Mouse (Mus musculus) forebrain, embryonic 16.5 days (tissue): ENCODE data around the gene Fam214a. TPM values are rescaled to one million over a fixed set of nuclear protein-coding genes. Genes with fewer than 3 reads are reported as not detected.

Source experiments
- ATAC-seq: fragments of 200-750 bp; cut with Nextera tagmentation; 2 replicates; pipeline ENCODE4 v1.8.0; 2017; ENCODE audit warnings: mild to moderate bottlenecking, moderate library complexity
- H3K27ac ChIP-seq: fragments of 300-500 bp; sonication (generic); 2 replicates; pipeline ENCODE4 v1.5.1; 2014; ENCODE audit warnings: low read length, control low read depth
- H3K27me3 ChIP-seq: fragments of 300-500 bp; sonication (generic); replicated peaks from 2 replicates; pipeline ENCODE4 v1.6.1; 2014; ENCODE audit warnings: low read length; ENCODE audit not compliant: control insufficient read depth, insufficient read depth
- H3K36me3 ChIP-seq: fragments of 300-500 bp; sonication (generic); 2 replicates; pipeline ENCODE4 v1.6.1; 2014; ENCODE audit not compliant: control insufficient read depth, insufficient read depth
- H3K4me1 ChIP-seq: fragments of 300-500 bp; sonication (generic); replicated peaks from 2 replicates; pipeline ENCODE4 v1.6.1; 2014; ENCODE audit warnings: low read length; ENCODE audit not compliant: control insufficient read depth, insufficient read depth
- H3K4me2 ChIP-seq: fragments of 300-500 bp; sonication (generic); 2 replicates; pipeline ENCODE4 v1.6.1; 2014; ENCODE audit warnings: mild to moderate bottlenecking, low read length, control low read depth
- H3K4me3 ChIP-seq: fragments of 300-500 bp; sonication (generic); replicated peaks from 2 replicates; pipeline ENCODE4 v1.5.1; 2014; ENCODE audit warnings: mild to moderate bottlenecking, low read length, control low read depth
- H3K9ac ChIP-seq: fragments of 300-500 bp; sonication (generic); replicated peaks from 2 replicates; pipeline ENCODE4 v1.6.1; 2014; ENCODE audit warnings: low read depth, low read length, control low read depth
- H3K9me3 ChIP-seq: fragments of 300-500 bp; sonication (generic); 2 replicates; pipeline ENCODE4 v1.6.1; 2016; ENCODE audit warnings: low read length; ENCODE audit not compliant: control insufficient read depth
- WGBS: fragments of 180-500 bp; shearing (Covaris S2); extraction: QIAGEN DNeasy Blood & Tissue Kit; methylation state at CpG from one replicate; pipeline ENCODE4 v1.1.7; 2014; 5-methylcytosine and 5-hydroxymethylcytosine counted together
- polyA plus RNA-seq: library from polyadenylated mRNA; unstranded; fragments of >200 nt; fragmentation: Nextera tagmentation; extraction: Ambion mirVana; gene quantifications from 2 replicates; pipeline ENCODE4 v1.2.1, GENCODE M21; 2015

The Fam214a gene
- polyA plus RNA-seq, result 30.1 and 32.0 TPM in 2 replicates

GRCm38 (mm10) chr9:74952756-74953247 lies at the start of gene Fam214a:
TSS of gene Fam214a (plus strand) at chr9:74952884.
- Histone ChIP-seq H3K9ac (peak within 1 kb of the TSS; percentile 93), H3K27me3 (no peaks in the 10 kb centered on the region), H3K4me2 (peak within 1 kb of the TSS; percentile 72), H3K4me1 (peaks cover 16% of the 10 kb centered on the region), H3K4me3 (peak within 1 kb of the TSS; percentile 84), H3K27ac (peak within 1 kb of the TSS; percentile 93), H3K9me3 (no peaks in the 10 kb centered on the region), H3K36me3 (0 out of 2 replicates have a peak, but pooled peaks cover 2% of the 10 kb centered on the region)
- peak; percentile 99 for ATAC-seq
- WGBS, result under 1% methylated on average over 48 of the region's 59 CpGs

- Histone ChIP-seq H3K9ac (no peak overlapping the region), H3K4me1 (0 out of 2 replicates have a peak, but pooled peaks cover 3% of the 10 kb centered on the region), H3K4me2 (no peak overlapping the region), H3K27me3 (no peaks in the 10 kb centered on the region), H3K27ac (no peak overlapping the region), H3K4me3 (no peak overlapping the region), H3K36me3 (no peaks in the 10 kb centered on the region), H3K9me3 (no peaks in the 10 kb centered on the region)
- peak; percentile 81 for ATAC-seq
- 11% methylated on average over 7 of the region's 7 CpGs for WGBS
Observed at GRCm38 (mm10) chr9:74904866-74905508, 47.7 kb upstream of the Fam214a start.

GRCm38 (mm10) chr9:74906951-74907350 lies 45.7 kb upstream of the Fam214a start:
- 57% methylated on average over 4 of the region's 4 CpGs for WGBS
- Histone ChIP-seq H3K9me3 (no peaks in the 10 kb centered on the region), H3K4me3 (no peak overlapping the region), H3K4me1 (0 out of 2 replicates have a peak, but pooled peaks cover 3% of the 10 kb centered on the region), H3K27me3 (no peaks in the 10 kb centered on the region), H3K9ac (no peak overlapping the region), H3K27ac (no peak overlapping the region), H3K36me3 (no peaks in the 10 kb centered on the region), H3K4me2 (no peak overlapping the region)
- no peak for ATAC-seq

- Histone ChIP-seq H3K9ac (no peak overlapping the region; the same call in 1 of the 2 replicates), H3K27me3 (no peaks in the 10 kb centered on the region), H3K27ac (no peak overlapping the region), H3K36me3 (no peaks in the 10 kb centered on the region), H3K4me2 (no peak overlapping the region), H3K4me3 (no peak overlapping the region), H3K9me3 (no peaks in the 10 kb centered on the region), H3K4me1 (0 out of 2 replicates have a peak, but pooled peaks cover 3% of the 10 kb centered on the region)
- 44% methylated on average over 15 of the region's 15 CpGs for WGBS
- ATAC-seq, result no peak
Observed at GRCm38 (mm10) chr9:74909245-74909644, 43.4 kb upstream of the Fam214a start.

- no peak overlapping the region for H3K27ac ChIP-seq
- H3K4me2 ChIP-seq, result no peak overlapping the region
- H3K4me1 ChIP-seq, result 0 out of 2 replicates have a peak, but pooled peaks cover 3% of the 10 kb centered on the region
- H3K9me3 ChIP-seq, result no peaks in the 10 kb centered on the region
- no peak overlapping the region for H3K4me3 ChIP-seq
- 84% methylated on average over 6 of the region's 6 CpGs for WGBS
- no peak for ATAC-seq
- no peak overlapping the region for H3K9ac ChIP-seq
- H3K36me3 ChIP-seq, result no peaks in the 10 kb centered on the region
- no peaks in the 10 kb centered on the region for H3K27me3 ChIP-seq
Observed at GRCm38 (mm10) chr9:74910226-74910759, 42.4 kb upstream of the Fam214a start.

GRCm38 (mm10) chr9:74911430-74911829 lies 41.3 kb upstream of the Fam214a start:
- 68% methylated on average over 4 of the region's 4 CpGs for WGBS
- H3K36me3 ChIP-seq, result no peaks in the 10 kb centered on the region

GRCm38 (mm10) chr9:74911919-74912318 lies 40.8 kb upstream of the Fam214a start:
- 0 out of 2 replicates have a peak, but pooled peaks cover 3% of the 10 kb centered on the region for H3K4me1 ChIP-seq
- no peak overlapping the region for H3K4me3 ChIP-seq
- no peaks in the 10 kb centered on the region for H3K9me3 ChIP-seq
- no peak overlapping the region for H3K4me2 ChIP-seq
- no peak overlapping the region for H3K9ac ChIP-seq
- no peaks in the 10 kb centered on the region for H3K36me3 ChIP-seq
- no peaks in the 10 kb centered on the region for H3K27me3 ChIP-seq
- ATAC-seq, result no peak
- 71% methylated on average over 2 of the region's 2 CpGs for WGBS
- H3K27ac ChIP-seq, result no peak overlapping the region

More at GRCm38 (mm10) chr9:74911430-74911829, 41.3 kb upstream of the Fam214a start:
- no peaks in the 10 kb centered on the region for H3K27me3 ChIP-seq
- H3K9ac ChIP-seq, result no peak overlapping the region
- H3K9me3 ChIP-seq, result no peaks in the 10 kb centered on the region
- ATAC-seq, result no peak
- H3K4me3 ChIP-seq, result no peak overlapping the region
- 0 out of 2 replicates have a peak, but pooled peaks cover 3% of the 10 kb centered on the region for H3K4me1 ChIP-seq
- no peak overlapping the region for H3K4me2 ChIP-seq
- H3K27ac ChIP-seq, result no peak overlapping the region

GRCm38 (mm10) chr9:74912619-74913376 lies 39.9 kb upstream of the Fam214a start:
- Histone ChIP-seq H3K4me2 (no peak overlapping the region), H3K4me3 (no peak overlapping the region), H3K36me3 (no peaks in the 10 kb centered on the region), H3K27ac (no peak overlapping the region), H3K9me3 (peaks cover 2% of the 10 kb centered on the region; the same call in 1 of the 2 replicates), H3K9ac (no peak overlapping the region), H3K4me1 (0 out of 2 replicates have a peak, but pooled peaks cover 3% of the 10 kb centered on the region), H3K27me3 (no peaks in the 10 kb centered on the region)
- peak; percentile 92 for ATAC-seq
- 35% methylated on average over 19 of the region's 19 CpGs for WGBS

GRCm38 (mm10) chr9:74915611-74916010 lies 37.1 kb upstream of the Fam214a start:
- H3K9me3 ChIP-seq, result peaks cover 2% of the 10 kb centered on the region; the same call in 1 of the 2 replicates
- 94% methylated on average over 3 of the region's 3 CpGs for WGBS

More at GRCm38 (mm10) chr9:74915611-74916010, 37.1 kb upstream of the Fam214a start:
- no peak for ATAC-seq
- Histone ChIP-seq H3K4me3 (no peak overlapping the region), H3K27ac (no peak overlapping the region), H3K27me3 (no peaks in the 10 kb centered on the region), H3K4me1 (no peaks in the 10 kb centered on the region), H3K9ac (no peak overlapping the region), H3K4me2 (no peak overlapping the region), H3K36me3 (no peaks in the 10 kb centered on the region)
